Comparison of ENCODE assay signal across 8 mouse cellular contexts in genomic region chr10:39471714-39472531, GRCm38 (mm10).
DNase-seq lines count a peak whose midpoint lies in the region; ATAC-seq lines count a peak whose summit lies in the region.

No protein-coding gene starts in this region.

- H3K4me1 ChIP-seq in lung, embryonic 15.5 days = peaks cover 36% of the 10 kb centered on the region
- H3K4me1 ChIP-seq in forebrain, embryonic 14.5 days (ENCODE audit: control insufficient read depth, insufficient read depth, low read length) = peaks cover 27% of the 10 kb centered on the region

- no peaks in the 10 kb centered on the region for H3K27me3 ChIP-seq in lung, embryonic 15.5 days
- no peaks in the 10 kb centered on the region for H3K27me3 ChIP-seq in forebrain, embryonic 14.5 days (replicated peaks; ENCODE audit: control insufficient read depth, insufficient read depth, low read length)

- peak; percentile 48 for DNase-seq in adrenal gland, postnatal 14 days
- no peak for DNase-seq in adrenal gland, postnatal 25 days
- DNase-seq in lung, postnatal 25 days (ENCODE audit: low spot score) = no peak
- DNase-seq in forebrain, embryonic 14.5 days (ENCODE audit: low spot score) = peak; percentile 84
- DNase-seq in left cerebral cortex, adult 18-20 months (ENCODE audit: low spot score in 2 of 2) = peak; percentile 29 to 50
- peak; percentile 30 for DNase-seq in right cerebral cortex, postnatal 14 days
- DNase-seq in thymus, postnatal 0 days (ENCODE audit: low spot score) = no peak

- H3K9ac ChIP-seq in lung, embryonic 15.5 days = no peak overlapping the region
- peak overlapping the region; percentile 25 for H3K9ac ChIP-seq in forebrain, embryonic 14.5 days (ENCODE audit: low read length)

- 55% methylated on average over 15 of the region's 15 CpGs for WGBS in lung, embryonic 15.5 days
- WGBS in forebrain, embryonic 14.5 days = 15% methylated on average over 15 of the region's 15 CpGs

- H3K36me3 ChIP-seq in lung, embryonic 15.5 days = no peaks in the 10 kb centered on the region
- no peaks in the 10 kb centered on the region for H3K36me3 ChIP-seq in forebrain, embryonic 14.5 days (ENCODE audit: control insufficient read depth, insufficient read depth, low read length)

- ATAC-seq in lung, embryonic 15.5 days (ENCODE audit: borderline replicate concordance, extremely low read depth, low FRiP score, low TSS enrichment) = no peak
- ATAC-seq in forebrain, embryonic 14.5 days = peak; percentile 87

- H3K4me2 ChIP-seq in lung, embryonic 15.5 days = no peak overlapping the region
- peak overlapping the region; percentile 40; the same call in 1 of the 2 replicates for H3K4me2 ChIP-seq in forebrain, embryonic 14.5 days (ENCODE audit: low read length)

- H3K27ac ChIP-seq in lung, embryonic 15.5 days = 0 out of 2 replicates have a peak overlapping the region, but pooled peaks have one; percentile 1
- H3K27ac ChIP-seq in forebrain, embryonic 14.5 days (ENCODE audit: low read depth, low read length) = peak overlapping the region; percentile 67

- H3K4me3 ChIP-seq in lung, embryonic 15.5 days = no peak overlapping the region
- H3K4me3 ChIP-seq in forebrain, embryonic 14.5 days (ENCODE audit: low read depth, low read length) = no peak overlapping the region

- H3K9me3 ChIP-seq in lung, embryonic 15.5 days = no peaks in the 10 kb centered on the region
- H3K9me3 ChIP-seq in forebrain, embryonic 14.5 days (replicated peaks; ENCODE audit: control insufficient read depth, low read length) = no peaks in the 10 kb centered on the region

Comparison
In these comparisons a context has a peak if more than half of its experiments do, and no peak if none do; other contexts are left out.
1. DNase-seq: peak in adrenal gland, postnatal 14 days (single experiment), forebrain, embryonic 14.5 days (single experiment), left cerebral cortex, adult 18-20 months (2 of 2) and right cerebral cortex, postnatal 14 days (single experiment); none in adrenal gland, postnatal 25 days (single experiment), lung, postnatal 25 days (single experiment) and thymus, postnatal 0 days (single experiment).